Mouse (Mus musculus) frontal cortex, postnatal 25 days (tissue): ENCODE results near the gene Epo.
A peak's percentile ranks its signal among the peaks of the same experiment; 100 is the strongest.

Source experiments
- DNase-seq, 2 experiments: peaks; one replicate each; pipeline ENCODE4 v3.0.0; 2022; ENCODE audit warnings: low spot score in 2 of 2

Gene Epo

GRCm38 (mm10) chr5:137533117-137533827, at the start of gene Epo, which contains the start of gene Gnb2:
TSS of gene Epo (minus strand) at chr5:137533242.
TSS of gene Gnb2 (minus strand) at chr5:137533510.
- peak; percentile 90 to 95 for DNase-seq

GRCm38 (mm10) chr5:137582702-137583101, 49.7 kb upstream of the Epo start:
- no peak for DNase-seq

DNA sequence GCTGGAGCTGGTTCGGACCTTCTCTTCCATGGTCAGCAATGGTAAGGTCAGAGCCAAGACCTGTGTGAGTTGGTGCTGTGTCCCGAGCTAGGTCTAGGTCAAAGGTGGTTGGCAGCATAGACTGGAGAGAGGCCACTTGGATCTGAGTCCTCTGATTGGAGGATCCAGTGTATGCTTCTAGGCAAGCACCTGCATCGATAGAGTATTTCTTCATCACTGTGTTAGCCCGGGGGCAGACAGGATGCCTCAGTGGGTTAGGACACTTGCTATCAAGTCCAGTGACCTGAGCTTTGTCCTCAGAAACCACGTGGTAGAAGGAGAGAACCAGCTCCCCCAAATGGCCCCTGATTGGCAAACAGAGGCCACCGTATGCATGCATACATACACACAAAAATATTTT, 47.2 kb upstream of the Epo start:
- no peak for DNase-seq

DNA sequence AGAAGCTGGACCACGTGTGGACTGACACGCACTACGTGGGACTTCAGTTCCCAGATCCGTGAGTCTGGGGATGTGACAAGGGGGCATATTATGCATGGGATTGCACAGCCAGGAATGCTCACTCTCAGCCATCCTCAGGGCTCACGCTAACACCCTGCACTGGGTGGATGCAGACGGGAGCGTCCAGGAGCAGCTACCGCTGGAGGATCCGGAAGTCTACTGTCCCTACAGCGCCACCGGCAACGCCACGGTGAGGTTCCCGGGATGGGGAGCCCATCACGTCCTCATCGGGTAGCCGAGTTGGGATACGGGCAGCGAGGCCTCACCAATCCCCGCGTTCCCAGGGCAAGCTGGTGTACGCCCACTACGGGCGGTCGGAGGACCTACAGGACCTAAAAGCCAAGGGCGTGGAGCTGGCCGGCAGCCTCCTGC, 41.4 kb upstream of the Epo start:
- DNase-seq: peak; percentile 22 to 32

GRCm38 (mm10) chr5:137570691-137571586, 37.9 kb upstream of the Epo start:
- no peak for DNase-seq

GRCm38 (mm10) chr5:137570181-137570580, 37.1 kb upstream of the Epo start:
- DNase-seq: no peak

DNA sequence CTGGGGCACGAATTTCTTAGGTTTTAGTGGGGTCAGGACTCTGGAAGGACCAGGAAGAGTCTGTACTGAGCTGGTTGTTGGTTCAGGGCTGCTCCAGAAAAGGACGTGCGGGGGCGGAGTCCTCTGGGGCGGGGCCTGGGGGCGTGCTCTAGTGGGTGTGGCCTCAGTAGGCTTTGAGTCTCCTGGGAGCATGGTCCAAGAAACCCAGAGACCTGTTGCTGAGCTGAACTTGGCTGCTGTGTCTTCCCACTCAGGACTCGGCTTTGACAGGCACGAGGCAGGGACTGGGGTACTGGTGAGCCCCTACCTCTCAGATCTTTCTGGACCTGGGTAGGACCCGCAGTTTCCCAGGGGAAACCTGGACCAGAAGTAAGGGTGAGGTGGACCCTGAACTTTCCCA, 36.6 kb upstream of the Epo start, which contains the start of gene Tfr2:
Gene Tfr2 (plus strand): TSS at position 176 of the 400 bp plus-strand sequence.
- no peak for DNase-seq

GRCm38 (mm10) chr5:137569031-137569430, 36.0 kb upstream of the Epo start:
- no peak for DNase-seq

GRCm38 (mm10) chr5:137568223-137568798, 35.3 kb upstream of the Epo start:
- DNase-seq: no peak

GRCm38 (mm10) chr5:137566416-137566815, 33.4 kb upstream of the Epo start:
- no peak for DNase-seq

GRCm38 (mm10) chr5:137565744-137566143, 32.7 kb upstream of the Epo start:
- DNase-seq: no peak

- DNase-seq: no peak
Measured at GRCm38 (mm10) chr5:137562965-137563364, 29.9 kb upstream of the Epo start.

DNA sequence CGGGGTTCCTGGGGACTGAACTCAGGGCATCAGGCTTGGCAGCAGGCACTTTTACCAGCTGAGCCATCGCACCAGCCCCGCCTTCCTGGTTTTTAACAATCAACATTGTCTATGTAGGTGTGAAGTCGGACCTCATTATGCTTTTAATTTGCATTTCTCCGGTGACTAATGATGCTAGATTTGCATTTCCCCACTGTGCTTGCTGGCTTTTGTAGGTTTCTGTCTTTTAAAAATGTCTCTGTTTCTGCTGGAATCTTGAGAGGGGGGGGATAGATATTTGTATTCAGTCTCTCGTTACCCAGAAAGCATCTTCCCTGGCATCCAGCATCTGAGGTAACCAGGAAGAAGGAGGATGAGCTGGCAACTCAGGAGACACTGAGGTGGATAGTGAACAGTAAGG, 28.5 kb upstream of the Epo start:
- no peak for DNase-seq

- DNase-seq: no peak
Measured at GRCm38 (mm10) chr5:137553898-137554297, 20.9 kb upstream of the Epo start.

DNA sequence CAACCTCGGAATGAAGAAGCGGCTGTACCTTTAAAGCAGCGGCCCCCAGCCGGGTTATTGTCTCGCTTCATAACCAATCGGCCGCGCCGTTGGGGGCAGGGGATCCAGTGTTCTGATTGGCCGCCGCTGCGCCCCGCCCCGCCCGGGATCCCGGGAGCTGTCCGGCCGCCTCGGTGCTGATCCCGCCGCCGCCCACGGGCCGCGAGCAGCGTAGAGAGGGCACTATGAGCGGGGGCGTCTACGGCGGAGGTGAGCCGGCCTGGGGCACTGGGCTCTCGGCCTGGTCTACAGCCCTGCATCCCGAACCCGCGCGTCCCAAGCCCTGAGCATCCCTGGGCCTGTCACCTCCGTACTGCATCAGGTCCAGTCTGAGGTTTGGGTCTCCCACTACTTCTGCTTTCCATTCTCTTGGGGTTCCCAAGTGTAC, 20.4 kb upstream of the Epo start, which contains the start of gene Actl6b:
Gene Actl6b (plus strand): TSS at position 107 of the 427 bp plus-strand sequence.
- peak; percentile 80 to 85 for DNase-seq

GRCm38 (mm10) chr5:137553000-137553399, 20.0 kb upstream of the Epo start:
- no peak for DNase-seq

GRCm38 (mm10) chr5:137551119-137551518, 18.1 kb upstream of the Epo start:
- DNase-seq: no peak

- no peak for DNase-seq
Measured at GRCm38 (mm10) chr5:137549840-137550239, 16.8 kb upstream of the Epo start.

DNA sequence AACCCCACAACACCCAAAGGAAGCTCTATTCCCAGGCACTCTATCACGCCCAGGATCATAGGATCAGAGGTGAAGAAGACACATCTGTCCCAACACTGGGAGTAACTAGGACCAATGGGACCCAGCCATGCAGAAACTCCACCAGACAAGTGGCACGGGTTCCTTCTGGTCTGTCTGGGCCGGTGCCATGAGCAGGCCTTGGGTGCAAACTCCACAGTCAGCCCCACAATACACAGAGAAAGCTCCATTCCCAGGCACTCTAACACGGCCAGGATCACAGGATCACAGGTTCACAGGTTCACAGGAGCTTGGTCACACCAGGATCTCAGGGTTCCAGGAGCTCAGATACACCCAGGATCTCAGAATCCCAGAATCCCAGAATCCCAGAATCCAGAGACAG, 12.6 kb upstream of the Epo start:
- no peak for DNase-seq

DNA sequence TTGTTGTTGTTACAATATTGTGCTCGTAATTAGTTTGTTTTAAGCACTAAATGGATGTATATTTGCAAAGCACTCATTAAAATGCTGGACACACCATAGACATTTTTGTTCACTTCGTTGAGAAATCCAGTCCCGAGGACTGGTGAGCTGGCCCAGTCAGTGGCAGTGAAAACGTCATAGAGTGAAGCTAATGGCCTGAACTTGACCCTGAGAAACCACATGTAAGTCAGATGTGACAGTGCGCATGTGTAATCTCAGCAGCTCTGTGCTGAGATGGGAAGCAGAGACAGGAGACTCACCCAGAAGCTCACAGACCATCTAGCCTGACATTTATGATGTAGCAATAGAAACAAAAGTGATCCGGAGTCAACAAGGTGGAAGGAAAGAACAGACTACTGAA, 11.9 kb upstream of the Epo start:
- DNase-seq: no peak

GRCm38 (mm10) chr5:137541768-137542540, 8.9 kb upstream of the Epo start:
- DNase-seq: no peak
